Mouse (Mus musculus): ENCODE results near the gene Htatip2.

- TF ChIP-seq CTCF (IDR thresholded peaks at IDR 0.05; ENCODE audit: low read depth), result no peak
- TF ChIP-seq EP300 (optimal IDR thresholded peaks at IDR 0.05), result no peak
Observed at GRCm38 (mm10) chr7:49819393-49819792, 60.5 kb downstream of the Htatip2 start.
